Mouse (Mus musculus): ENCODE results near the gene Gm20388. TPM values are rescaled to one million over a fixed set of nuclear protein-coding genes. Genes with fewer than 3 reads are reported as not detected.

Gene Gm20388
- polyA plus RNA-seq, 1 experiment from 2014 or later, result not detected

DNA sequence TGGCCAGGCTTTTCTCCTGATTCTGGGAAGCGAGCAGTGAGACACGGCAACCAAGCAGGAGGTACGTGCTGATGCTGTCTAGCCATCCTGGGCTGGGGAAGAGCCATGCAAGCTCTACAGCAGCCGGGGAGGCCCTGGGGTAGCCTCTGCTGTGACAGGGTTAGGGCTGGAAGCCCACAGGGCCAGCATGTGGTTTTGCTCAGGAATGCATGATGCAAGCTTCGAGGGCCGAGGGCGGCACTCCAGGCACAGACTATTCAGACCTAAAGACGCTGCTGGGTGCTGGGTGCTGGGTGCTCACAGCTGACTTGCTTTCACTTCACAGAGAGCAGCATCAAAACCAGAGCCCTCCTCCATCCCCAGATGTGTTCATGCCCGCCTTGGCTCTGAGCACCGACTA, 1382.8 kb downstream of the Gm20388 start:
- WGBS, result 84% methylated on average over 10 of the region's 10 CpGs
- Histone ChIP-seq H3K4me3 (no peak overlapping the region), H3K4me2 (no peak overlapping the region), H3K27ac (replicated peaks) (no peak overlapping the region), H3K27me3 (replicated peaks) (0 out of 2 replicates have a peak, but pooled peaks cover 5% of the 10 kb centered on the region), H3K9ac (no peak overlapping the region), H3K36me3 (no peaks in the 10 kb centered on the region), H3K4me1 (peaks cover 34% of the 10 kb centered on the region), H3K9me3 (no peaks in the 10 kb centered on the region)
- no peak for ATAC-seq (ENCODE audit: extremely low read depth, insufficient number of reproducible peaks, low FRiP score, low TSS enrichment)

DNA sequence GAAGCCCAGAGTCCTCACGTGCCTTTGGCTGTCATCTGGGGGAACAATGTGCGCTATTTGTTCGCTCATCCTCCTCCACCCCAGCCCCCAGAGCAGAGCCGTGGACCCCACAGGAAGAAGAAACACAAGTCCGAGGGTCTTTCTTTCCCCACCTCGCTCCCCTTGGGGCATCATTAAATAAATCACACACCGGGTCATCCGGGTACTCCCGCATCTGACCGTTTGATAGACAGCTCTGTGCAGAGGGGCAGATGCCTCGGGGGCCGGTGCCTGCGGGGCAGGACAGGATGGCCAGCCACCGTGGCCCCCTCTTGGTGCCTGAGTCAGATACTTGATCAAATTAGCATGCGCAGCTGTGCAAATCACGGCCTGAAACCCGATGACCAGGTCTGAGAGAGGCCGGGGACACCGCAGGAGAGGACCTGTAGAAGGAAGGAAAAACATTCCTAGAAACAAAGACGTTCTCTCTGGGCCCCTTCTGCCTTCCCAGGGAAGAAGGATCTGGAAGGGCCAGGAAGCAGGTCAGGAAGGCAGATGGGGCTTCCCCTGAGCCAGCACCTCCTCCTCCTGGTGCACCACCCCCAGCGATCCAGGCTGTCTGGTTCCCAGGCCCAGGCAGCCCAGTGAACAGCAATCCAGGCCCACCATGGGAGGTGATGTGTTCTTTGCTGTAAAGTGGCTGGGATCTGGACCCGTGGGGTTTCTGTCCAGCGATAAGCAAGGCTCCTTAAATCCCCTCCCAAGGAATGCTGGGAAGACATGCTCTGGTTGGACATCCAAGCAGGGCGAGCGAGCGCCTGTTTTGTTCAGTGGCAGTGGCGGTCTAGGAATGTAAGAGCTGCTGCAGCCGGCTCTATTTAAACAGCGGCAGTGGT, 1383.8 kb downstream of the Gm20388 start:
- H3K9ac ChIP-seq, result peak overlapping the region; percentile 55
- no peaks in the 10 kb centered on the region for H3K36me3 ChIP-seq
- peak overlapping the region; percentile 22; the same call in 1 of the 2 replicates for H3K4me2 ChIP-seq
- H3K27ac ChIP-seq (replicated peaks), result peak overlapping the region; percentile 54
- H3K9me3 ChIP-seq, result no peaks in the 10 kb centered on the region
- H3K4me3 ChIP-seq, result no peak overlapping the region
- H3K27me3 ChIP-seq (replicated peaks), result 0 out of 2 replicates have a peak, but pooled peaks cover 5% of the 10 kb centered on the region
- 42% methylated on average over 29 of the region's 29 CpGs for WGBS
- H3K4me1 ChIP-seq, result peaks cover 30% of the 10 kb centered on the region
- ATAC-seq (ENCODE audit: extremely low read depth, insufficient number of reproducible peaks, low FRiP score, low TSS enrichment), result no peak

DNA sequence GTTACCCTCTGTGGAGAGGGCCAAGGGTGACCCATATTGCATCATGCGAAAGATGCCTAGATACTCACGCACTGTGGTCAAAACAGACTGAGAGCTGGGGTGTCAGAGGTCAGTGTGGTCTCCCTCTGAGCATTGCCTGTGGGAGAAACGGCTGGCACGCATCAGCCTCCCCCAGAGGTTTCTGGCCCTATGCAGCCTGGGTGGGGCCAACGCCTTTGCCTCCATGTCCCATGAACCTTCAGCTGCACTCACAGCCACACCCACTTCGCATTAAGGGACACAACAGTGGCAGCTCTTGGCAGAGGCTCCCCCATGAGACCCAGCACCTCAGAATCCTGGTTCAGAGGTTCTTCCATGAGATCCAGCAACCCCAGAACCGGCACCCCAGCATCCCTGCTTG, 1385.4 kb downstream of the Gm20388 start:
- H3K36me3 ChIP-seq, result no peaks in the 10 kb centered on the region
- H3K9ac ChIP-seq, result no peak overlapping the region
- H3K27me3 ChIP-seq (replicated peaks), result 0 out of 2 replicates have a peak, but pooled peaks cover 5% of the 10 kb centered on the region
- no peak for ATAC-seq (ENCODE audit: extremely low read depth, insufficient number of reproducible peaks, low FRiP score, low TSS enrichment)
- H3K4me2 ChIP-seq, result no peak overlapping the region
- peaks cover 36% of the 10 kb centered on the region for H3K4me1 ChIP-seq
- 76% methylated on average over 7 of the region's 7 CpGs for WGBS
- no peak overlapping the region for H3K4me3 ChIP-seq
- H3K9me3 ChIP-seq, result no peaks in the 10 kb centered on the region
- H3K27ac ChIP-seq (replicated peaks), result no peak overlapping the region

DNA sequence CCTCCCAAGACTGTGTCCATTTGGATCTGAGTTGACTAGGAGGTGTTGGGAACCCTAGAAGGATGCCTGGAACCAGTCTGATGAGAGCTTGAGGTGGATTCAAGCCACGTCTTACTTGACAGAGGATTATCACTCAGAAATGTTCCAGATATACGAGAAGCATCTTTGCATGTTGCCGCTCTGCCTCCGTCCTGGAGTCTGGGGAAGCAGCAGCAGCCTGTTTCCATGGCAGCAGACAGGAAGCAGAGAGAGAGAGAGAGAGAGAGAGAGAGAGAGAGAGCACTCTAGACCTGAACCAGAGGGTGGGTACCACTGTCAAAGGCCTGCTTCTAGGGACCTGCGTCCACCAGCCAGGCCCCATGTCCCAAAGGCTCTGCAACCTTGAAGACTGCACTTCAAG, 1386.0 kb downstream of the Gm20388 start:
- ATAC-seq (ENCODE audit: extremely low read depth, insufficient number of reproducible peaks, low FRiP score, low TSS enrichment), result no peak
- Histone ChIP-seq H3K27ac (replicated peaks) (no peak overlapping the region), H3K9me3 (no peaks in the 10 kb centered on the region), H3K4me3 (no peak overlapping the region), H3K4me2 (no peak overlapping the region), H3K36me3 (no peaks in the 10 kb centered on the region), H3K27me3 (replicated peaks) (0 out of 2 replicates have a peak, but pooled peaks cover 5% of the 10 kb centered on the region), H3K9ac (no peak overlapping the region), H3K4me1 (peaks cover 38% of the 10 kb centered on the region)
- WGBS, result 39% methylated on average over 5 of the region's 5 CpGs

DNA sequence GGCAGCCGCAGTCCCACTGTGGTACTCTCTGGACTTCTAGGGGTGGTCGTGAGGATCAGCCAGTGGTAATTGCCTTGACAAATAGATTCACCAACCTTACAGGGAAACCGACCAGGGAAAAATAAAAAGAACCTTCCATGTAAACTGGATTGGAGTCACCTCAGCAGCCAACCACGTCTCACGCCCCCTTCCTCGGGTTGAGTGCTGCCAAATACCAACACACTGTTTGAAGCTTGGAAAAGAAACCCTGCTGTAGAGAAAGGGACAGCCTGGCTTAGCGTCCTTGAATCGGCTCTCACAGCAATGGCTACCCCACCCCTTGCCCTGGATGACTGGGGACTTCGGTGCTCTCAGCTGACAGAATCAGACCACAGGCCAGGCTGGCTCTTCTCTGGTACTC, 1386.7 kb downstream of the Gm20388 start:
- Histone ChIP-seq H3K27ac (replicated peaks) (no peak overlapping the region), H3K4me1 (peaks cover 45% of the 10 kb centered on the region), H3K9ac (no peak overlapping the region), H3K36me3 (no peaks in the 10 kb centered on the region), H3K27me3 (replicated peaks) (0 out of 2 replicates have a peak, but pooled peaks cover 5% of the 10 kb centered on the region), H3K9me3 (no peaks in the 10 kb centered on the region), H3K4me3 (no peak overlapping the region), H3K4me2 (no peak overlapping the region)
- ATAC-seq (ENCODE audit: extremely low read depth, insufficient number of reproducible peaks, low FRiP score, low TSS enrichment), result no peak
- 68% methylated on average over 9 of the region's 9 CpGs for WGBS

DNA sequence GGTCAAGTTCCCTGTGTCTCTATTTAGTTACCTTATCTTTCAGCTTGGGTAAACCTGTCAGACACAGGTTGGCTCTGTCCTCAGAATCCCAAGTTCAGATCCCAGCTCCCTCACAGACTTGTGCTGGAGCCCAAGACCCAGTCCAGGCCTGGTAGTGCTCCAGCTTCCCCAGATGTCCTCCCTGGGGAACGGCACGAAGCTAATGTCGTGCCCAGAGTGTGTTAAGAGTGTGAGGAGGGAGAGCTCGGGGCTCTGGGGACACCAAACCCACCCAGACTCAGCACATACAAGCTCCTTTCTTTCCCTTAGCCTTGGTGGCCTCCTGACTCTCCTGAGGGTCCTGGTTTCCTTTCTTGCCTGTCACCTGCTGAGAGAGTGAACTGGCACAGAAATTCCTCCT, 1389.4 kb downstream of the Gm20388 start:
- H3K9me3 ChIP-seq, result no peaks in the 10 kb centered on the region
- H3K9ac ChIP-seq, result peak overlapping the region; percentile 62; the same call in 1 of the 2 replicates
- H3K27ac ChIP-seq (replicated peaks), result no peak overlapping the region
- no peak for ATAC-seq (ENCODE audit: extremely low read depth, insufficient number of reproducible peaks, low FRiP score, low TSS enrichment)
- peaks cover 16% of the 10 kb centered on the region; the same call in 1 of the 2 replicates for H3K27me3 ChIP-seq (replicated peaks)
- H3K4me3 ChIP-seq, result no peak overlapping the region
- no peaks in the 10 kb centered on the region for H3K36me3 ChIP-seq
- H3K4me1 ChIP-seq, result peaks cover 35% of the 10 kb centered on the region
- H3K4me2 ChIP-seq, result no peak overlapping the region
- WGBS, result 58% methylated on average over 4 of the region's 4 CpGs

DNA sequence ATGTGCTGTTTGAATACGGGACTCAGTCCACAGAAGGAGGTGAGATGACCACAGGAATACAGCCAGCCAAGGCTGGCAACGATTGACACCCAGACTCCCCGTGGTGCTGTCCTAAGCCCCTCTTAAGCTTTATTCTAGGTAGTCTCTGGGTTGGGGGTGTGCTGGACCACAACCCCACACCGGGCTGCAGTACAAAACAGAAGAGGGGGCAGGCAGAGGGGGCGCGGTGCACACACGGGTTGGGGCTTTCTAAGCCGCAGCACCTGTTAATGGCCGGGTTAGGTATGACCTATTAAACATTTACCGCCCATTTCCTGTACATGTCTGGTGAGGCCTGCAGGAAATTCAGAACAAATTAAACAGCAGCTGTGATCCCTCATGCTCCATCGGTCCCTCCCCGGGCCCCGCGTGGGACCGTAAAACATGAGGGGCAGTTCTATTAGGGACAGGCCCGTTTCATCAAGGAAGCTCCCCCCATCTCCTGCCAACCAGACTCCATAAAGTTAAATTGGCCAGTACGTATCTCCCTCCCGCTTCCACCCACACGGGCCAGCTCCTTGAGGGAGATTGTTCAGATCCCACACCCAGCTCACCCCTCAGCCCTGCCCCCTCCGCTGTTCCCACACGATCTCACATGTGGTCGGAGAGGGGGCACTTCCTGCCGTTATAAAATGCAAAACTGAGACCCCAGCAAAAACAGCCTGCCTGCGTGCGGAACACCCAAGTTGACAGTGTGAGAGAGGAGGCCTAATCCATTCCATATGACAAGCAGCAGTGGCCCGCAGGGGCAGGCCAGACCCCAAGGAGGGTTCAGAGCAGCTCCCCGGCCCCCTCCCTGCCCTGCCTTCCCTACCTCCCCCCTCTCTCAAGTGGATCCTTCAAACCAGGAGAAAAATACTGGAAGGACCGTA, 1390.1 kb downstream of the Gm20388 start:
- Histone ChIP-seq H3K4me2 (peak overlapping the region; percentile 61), H3K9ac (peak overlapping the region; percentile 62), H3K9me3 (no peaks in the 10 kb centered on the region), H3K36me3 (no peaks in the 10 kb centered on the region), H3K27ac (replicated peaks) (peak overlapping the region; percentile 70), H3K27me3 (replicated peaks) (peaks cover 18% of the 10 kb centered on the region; the same call in 1 of the 2 replicates), H3K4me1 (peaks cover 32% of the 10 kb centered on the region), H3K4me3 (peak overlapping the region; percentile 18)
- WGBS, result 31% methylated on average over 28 of the region's 28 CpGs
- no peak for ATAC-seq (ENCODE audit: extremely low read depth, insufficient number of reproducible peaks, low FRiP score, low TSS enrichment)

DNA sequence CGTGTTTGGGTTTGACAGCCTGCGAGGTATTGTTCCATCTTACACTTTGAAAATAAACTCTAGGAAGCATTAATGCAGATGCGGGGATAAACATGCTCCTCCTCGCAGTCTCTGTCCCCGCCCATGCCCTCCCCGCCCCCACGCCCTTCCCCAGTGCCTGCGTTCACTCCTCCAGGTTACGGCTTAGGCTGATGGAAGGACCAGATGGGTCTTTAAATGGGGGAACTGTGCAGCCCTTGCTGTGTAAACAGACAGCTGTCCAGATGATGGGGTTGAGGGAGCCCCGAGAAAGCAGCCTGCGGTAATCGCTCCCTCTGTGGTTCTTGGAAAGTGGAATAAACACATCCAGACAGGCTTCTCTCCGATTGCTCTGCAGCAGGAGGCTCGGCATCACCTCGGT, 1390.8 kb downstream of the Gm20388 start:
- Histone ChIP-seq H3K9me3 (no peaks in the 10 kb centered on the region), H3K4me1 (peaks cover 32% of the 10 kb centered on the region), H3K36me3 (no peaks in the 10 kb centered on the region), H3K9ac (peak overlapping the region; percentile 62; the same call in 1 of the 2 replicates), H3K27me3 (replicated peaks) (peaks cover 18% of the 10 kb centered on the region; the same call in 1 of the 2 replicates), H3K4me3 (peak overlapping the region; percentile 18), H3K4me2 (peak overlapping the region; percentile 61), H3K27ac (replicated peaks) (peak overlapping the region; percentile 70)
- WGBS, result 9% methylated on average over 15 of the region's 15 CpGs
- no peak for ATAC-seq (ENCODE audit: extremely low read depth, insufficient number of reproducible peaks, low FRiP score, low TSS enrichment)

DNA sequence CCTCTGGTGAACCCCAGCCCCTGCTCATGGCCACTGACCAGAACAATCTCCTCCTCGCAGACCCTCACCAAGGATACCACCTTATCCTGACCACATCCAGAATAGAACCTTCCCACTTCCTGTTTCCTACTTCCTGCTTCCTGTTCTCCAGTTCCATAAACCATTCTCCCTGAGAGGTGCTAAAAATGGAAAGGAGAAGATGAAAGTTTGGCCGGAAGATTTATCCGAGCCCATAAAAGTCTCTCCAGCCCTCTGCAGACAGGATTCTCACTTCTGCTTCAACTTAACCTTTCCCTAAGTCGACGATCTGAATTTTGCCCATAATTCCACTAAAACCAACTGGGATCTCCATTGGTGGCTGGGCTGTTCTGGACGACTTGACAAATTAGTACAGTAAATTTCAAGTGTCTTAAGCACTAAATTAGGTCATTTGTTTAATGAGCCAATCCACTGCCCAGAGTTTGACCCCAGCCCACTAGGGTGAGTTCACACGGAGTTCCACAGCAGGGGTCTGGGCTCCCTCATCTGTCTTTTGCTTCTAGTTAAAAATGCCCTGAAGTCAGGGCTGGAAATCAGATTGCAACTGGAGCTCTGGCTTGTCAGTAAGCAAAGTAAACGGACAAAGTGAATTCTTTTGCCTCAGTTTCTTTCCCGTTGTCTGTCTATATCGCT, 1391.5 kb downstream of the Gm20388 start:
- WGBS, result 53% methylated on average over 10 of the region's 10 CpGs
- H3K9ac ChIP-seq, result peak overlapping the region; percentile 62; the same call in 1 of the 2 replicates

DNA sequence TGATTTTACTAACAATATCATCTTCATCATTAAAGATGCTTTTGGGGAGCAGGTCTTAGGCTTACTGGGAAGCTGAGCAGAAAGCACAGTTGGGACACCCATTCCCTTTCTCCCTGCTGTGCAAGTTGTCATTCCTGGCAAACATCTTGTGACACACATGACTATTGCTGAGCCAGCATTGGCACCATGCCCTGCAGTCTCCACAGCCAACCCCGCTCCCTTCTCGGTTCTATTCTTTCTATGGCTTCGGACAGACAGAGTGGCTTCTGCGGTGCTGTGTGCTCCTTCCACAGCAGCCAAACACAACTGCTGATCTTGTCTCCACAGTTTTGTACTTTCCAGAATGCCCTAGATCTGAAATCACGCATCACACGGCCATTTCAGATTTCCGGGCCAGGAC, 1397.1 kb downstream of the Gm20388 start:
- ATAC-seq (ENCODE audit: extremely low read depth, insufficient number of reproducible peaks, low FRiP score, low TSS enrichment), result no peak
- WGBS, result 71% methylated on average over 7 of the region's 7 CpGs
- no peak overlapping the region for H3K4me3 ChIP-seq
- H3K4me2 ChIP-seq, result no peak overlapping the region
- H3K27ac ChIP-seq (replicated peaks), result no peak overlapping the region
- H3K9me3 ChIP-seq, result no peaks in the 10 kb centered on the region
- H3K4me1 ChIP-seq, result peaks cover 28% of the 10 kb centered on the region
- no peaks in the 10 kb centered on the region for H3K36me3 ChIP-seq
- H3K27me3 ChIP-seq (replicated peaks), result peaks cover 17% of the 10 kb centered on the region; the same call in 1 of the 2 replicates
- no peak overlapping the region for H3K9ac ChIP-seq

More for the DNA sequence above, 1391.5 kb downstream of the Gm20388 start:
- no peak for ATAC-seq (ENCODE audit: extremely low read depth, insufficient number of reproducible peaks, low FRiP score, low TSS enrichment)
- H3K27me3 ChIP-seq (replicated peaks), result peaks cover 18% of the 10 kb centered on the region; the same call in 1 of the 2 replicates
- H3K4me1 ChIP-seq, result peaks cover 26% of the 10 kb centered on the region
- peak overlapping the region; percentile 61 for H3K4me2 ChIP-seq
- H3K36me3 ChIP-seq, result no peaks in the 10 kb centered on the region
- peak overlapping the region; percentile 70 for H3K27ac ChIP-seq (replicated peaks)
- peak overlapping the region; percentile 18; the same call in 1 of the 2 replicates for H3K4me3 ChIP-seq
- H3K9me3 ChIP-seq, result no peaks in the 10 kb centered on the region

Measured in heart, embryonic 13.5 days (tissue).